Mouse (Mus musculus): ENCODE results near the gene Mybphl. TPM values are rescaled to one million over a fixed set of nuclear protein-coding genes. Genes with fewer than 3 reads are reported as not detected.

Gene Mybphl
- polyA plus RNA-seq, 1 experiment = not detected

GRCm38 (mm10) chr3:108411754-108412121 is 47.0 kb downstream of the Mybphl start:
- no peaks in the 10 kb centered on the region for H3K36me3 ChIP-seq (ENCODE audit: control insufficient read depth)
- H3K9me3 ChIP-seq (ENCODE audit: control insufficient read depth, low read length) = peaks cover 32% of the 10 kb centered on the region
- TF ChIP-seq TAL1 (IDR thresholded peaks at IDR 0.05; ENCODE audit: low read length) (no peak), GATA1 (IDR thresholded peaks at IDR 0.05; ENCODE audit: low read length) (no peak)
- H3K27me3 ChIP-seq (ENCODE audit: control insufficient read depth) = peaks cover 36% of the 10 kb centered on the region
- H3K4me1 ChIP-seq (ENCODE audit: control insufficient read depth) = peaks cover 12% of the 10 kb centered on the region
- H3K4me3 ChIP-seq (replicated peaks) = no peak overlapping the region

GRCm38 (mm10) chr3:108413634-108414360 is 49.1 kb downstream of the Mybphl start:
- no peak overlapping the region for H3K4me3 ChIP-seq (replicated peaks)
- peaks cover 12% of the 10 kb centered on the region for H3K4me1 ChIP-seq (ENCODE audit: control insufficient read depth)
- peaks cover 32% of the 10 kb centered on the region for H3K9me3 ChIP-seq (ENCODE audit: control insufficient read depth, low read length)
- no peaks in the 10 kb centered on the region for H3K36me3 ChIP-seq (ENCODE audit: control insufficient read depth)
- no peak for TF ChIP-seq TAL1 (IDR thresholded peaks at IDR 0.05; ENCODE audit: low read length)
- TF ChIP-seq GATA1 (IDR thresholded peaks at IDR 0.05; ENCODE audit: low read length) = no peak
- peaks cover 56% of the 10 kb centered on the region for H3K27me3 ChIP-seq (ENCODE audit: control insufficient read depth)

- H3K27me3 ChIP-seq (ENCODE audit: control insufficient read depth) = peaks cover 59% of the 10 kb centered on the region
- peaks cover 32% of the 10 kb centered on the region for H3K9me3 ChIP-seq (ENCODE audit: control insufficient read depth, low read length)
- H3K4me3 ChIP-seq (replicated peaks) = peak within 1 kb of the TSS; percentile 57
- peaks cover 12% of the 10 kb centered on the region for H3K4me1 ChIP-seq (ENCODE audit: control insufficient read depth)
- TF ChIP-seq GATA1 (IDR thresholded peaks at IDR 0.05; ENCODE audit: low read length) (no peak), TAL1 (IDR thresholded peaks at IDR 0.05; ENCODE audit: low read length) (no peak)
- no peaks in the 10 kb centered on the region for H3K36me3 ChIP-seq (ENCODE audit: control insufficient read depth)
Observed at GRCm38 (mm10) chr3:108414857-108415830, 50.4 kb downstream of the Mybphl start, which contains the start of gene Celsr2. TSS of gene Celsr2 (minus strand) at chr3:108415552.

GRCm38 (mm10) chr3:108415831-108416223 is 51.1 kb downstream of the Mybphl start:
- Histone ChIP-seq H3K4me1 (ENCODE audit: control insufficient read depth) (peaks cover 12% of the 10 kb centered on the region), H3K4me3 (replicated peaks) (peak overlapping the region; percentile 57), H3K36me3 (ENCODE audit: control insufficient read depth) (no peaks in the 10 kb centered on the region), H3K27me3 (ENCODE audit: control insufficient read depth) (peaks cover 62% of the 10 kb centered on the region), H3K9me3 (ENCODE audit: control insufficient read depth, low read length) (peaks cover 32% of the 10 kb centered on the region)
- TF ChIP-seq TAL1 (IDR thresholded peaks at IDR 0.05; ENCODE audit: low read length) (no peak), GATA1 (IDR thresholded peaks at IDR 0.05; ENCODE audit: low read length) (no peak)

GRCm38 (mm10) chr3:108423006-108423405 is 58.3 kb downstream of the Mybphl start:
- Histone ChIP-seq H3K9me3 (ENCODE audit: control insufficient read depth, low read length) (no peaks in the 10 kb centered on the region), H3K36me3 (ENCODE audit: control insufficient read depth) (peaks cover 38% of the 10 kb centered on the region), H3K4me1 (ENCODE audit: control insufficient read depth) (peaks cover 9% of the 10 kb centered on the region), H3K27me3 (ENCODE audit: control insufficient read depth) (peaks cover 13% of the 10 kb centered on the region), H3K4me3 (replicated peaks) (no peak overlapping the region)
- TF ChIP-seq TAL1 (IDR thresholded peaks at IDR 0.05; ENCODE audit: low read length) (no peak), GATA1 (IDR thresholded peaks at IDR 0.05; ENCODE audit: low read length) (no peak)

- peaks cover 3% of the 10 kb centered on the region; the same call in 1 of the 2 replicates for H3K27me3 ChIP-seq (ENCODE audit: control insufficient read depth)
- peaks cover 9% of the 10 kb centered on the region for H3K4me1 ChIP-seq (ENCODE audit: control insufficient read depth)
- TF ChIP-seq GATA1 (IDR thresholded peaks at IDR 0.05; ENCODE audit: low read length) (no peak), TAL1 (IDR thresholded peaks at IDR 0.05; ENCODE audit: low read length) (no peak)
- H3K4me3 ChIP-seq (replicated peaks) = no peak overlapping the region
- H3K36me3 ChIP-seq (ENCODE audit: control insufficient read depth) = peaks cover 49% of the 10 kb centered on the region
- H3K9me3 ChIP-seq (ENCODE audit: control insufficient read depth, low read length) = no peaks in the 10 kb centered on the region
Observed at GRCm38 (mm10) chr3:108423844-108424801, 59.4 kb downstream of the Mybphl start.

- no peak for TF ChIP-seq TAL1 (IDR thresholded peaks at IDR 0.05; ENCODE audit: low read length)
- TF ChIP-seq GATA1 (IDR thresholded peaks at IDR 0.05; ENCODE audit: low read length) = no peak
- peaks cover 59% of the 10 kb centered on the region for H3K36me3 ChIP-seq (ENCODE audit: control insufficient read depth)
- H3K4me1 ChIP-seq (ENCODE audit: control insufficient read depth) = peaks cover 9% of the 10 kb centered on the region
- H3K9me3 ChIP-seq (ENCODE audit: control insufficient read depth, low read length) = no peaks in the 10 kb centered on the region
- peaks cover 3% of the 10 kb centered on the region; the same call in 1 of the 2 replicates for H3K27me3 ChIP-seq (ENCODE audit: control insufficient read depth)
- H3K4me3 ChIP-seq (replicated peaks) = no peak overlapping the region
Observed at GRCm38 (mm10) chr3:108424944-108425623, 60.4 kb downstream of the Mybphl start.

- H3K27me3 ChIP-seq (ENCODE audit: control insufficient read depth) = peaks cover under 1% of the 10 kb centered on the region; the same call in 1 of the 2 replicates
- H3K4me1 ChIP-seq (ENCODE audit: control insufficient read depth) = peaks cover 9% of the 10 kb centered on the region
- peaks cover 63% of the 10 kb centered on the region for H3K36me3 ChIP-seq (ENCODE audit: control insufficient read depth)
- H3K4me3 ChIP-seq (replicated peaks) = no peak overlapping the region
- TF ChIP-seq GATA1 (IDR thresholded peaks at IDR 0.05; ENCODE audit: low read length) (no peak), TAL1 (IDR thresholded peaks at IDR 0.05; ENCODE audit: low read length) (no peak)
- H3K9me3 ChIP-seq (ENCODE audit: control insufficient read depth, low read length) = no peaks in the 10 kb centered on the region
Observed at GRCm38 (mm10) chr3:108425624-108426018, 60.9 kb downstream of the Mybphl start.

Other genes with a start within 250 kb of the Mybphl start
- 0.19 and 0.27 TPM in 2 replicates for gene Gnai3, start 218.8 kb upstream of the Mybphl start, polyA plus RNA-seq (2012)
- not detected in 2 replicates for gene Gpr61, start 210.0 kb upstream of the Mybphl start, polyA plus RNA-seq (2012)
- gene Amigo1, start 178.6 kb upstream of the Mybphl start, polyA plus RNA-seq (2012) = 0.01 TPM in 1 of 2 replicates, not detected in the other
- gene Cyb561d1, start 163.7 kb upstream of the Mybphl start, polyA plus RNA-seq (2012) = 0.33 and 0.34 TPM in 2 replicates
- 0.55 and 0.90 TPM in 2 replicates for gene Atxn7l2, start 154.0 kb upstream of the Mybphl start, polyA plus RNA-seq (2012)
- not detected in 2 replicates for gene Sypl2, start 138.3 kb upstream of the Mybphl start, polyA plus RNA-seq (2012)
- gene Psma5, start 108.0 kb upstream of the Mybphl start, polyA plus RNA-seq (2012) = 0.21 and 0.71 TPM in 2 replicates
- gene Sort1, start 80.8 kb upstream of the Mybphl start, polyA plus RNA-seq (2012) = 0.01 TPM in 2 replicates
- 8.4 and 10.1 TPM in 2 replicates for gene Psrc1, start 18.9 kb downstream of the Mybphl start, polyA plus RNA-seq (2012)
- gene Celsr2, start 50.6 kb downstream of the Mybphl start, polyA plus RNA-seq (2012) = 0.15 and 0.33 TPM in 2 replicates
- 14.4 and 14.8 TPM in 2 replicates for gene Sars, start 80.3 kb downstream of the Mybphl start, polyA plus RNA-seq (2012)
- gene 1700013F07Rik, start 169.2 kb downstream of the Mybphl start, polyA plus RNA-seq (2012) = not detected in 2 replicates
- gene 5330417C22Rik, start 171.6 kb downstream of the Mybphl start, polyA plus RNA-seq (2012) = 0.01 TPM in 1 of 2 replicates, not detected in the other
- 0.21 and 0.23 TPM in 2 replicates for gene Tmem167b, start 197.6 kb downstream of the Mybphl start, polyA plus RNA-seq (2012)
- 0.03 TPM in 1 of 2 replicates, not detected in the other for gene Taf13, start 206.8 kb downstream of the Mybphl start, polyA plus RNA-seq (2012)
- 0.09 and 0.11 TPM in 2 replicates for gene Wdr47, start 226.4 kb downstream of the Mybphl start, polyA plus RNA-seq (2012)